Mouse (Mus musculus): ENCODE data around the gene Shkbp1. TPM values are rescaled to one million over a fixed set of nuclear protein-coding genes. Genes with fewer than 3 reads are reported as not detected.

Gene Shkbp1
- total and polyA plus RNA-seq, 3 experiments, result 24.2 to 77.0 TPM; not detected in 1

DNA sequence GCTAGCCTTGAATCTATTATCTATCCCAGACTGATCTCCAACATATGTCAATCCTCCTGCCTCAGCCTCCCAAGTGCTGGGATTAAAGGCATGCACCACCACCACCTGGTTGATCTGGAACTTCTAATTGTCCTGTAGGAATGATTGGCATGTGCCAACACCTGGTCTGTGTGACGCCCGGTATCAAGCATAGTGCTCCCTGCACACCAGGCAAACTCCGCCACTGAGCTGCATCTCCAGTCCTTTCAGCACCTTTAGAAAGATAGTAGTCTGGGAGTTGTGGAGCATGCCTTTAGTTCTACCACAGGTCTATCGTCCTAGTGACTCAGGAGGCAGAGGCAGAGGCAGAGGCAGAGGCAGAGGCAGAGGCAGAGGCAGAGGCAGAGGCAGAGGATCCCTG lies 55.5 kb downstream of the Shkbp1 start:
- H3K9me3 ChIP-seq (replicated peaks; ENCODE audit: insufficient read depth, low read length), result no peaks in the 10 kb centered on the region
- H3K36me3 ChIP-seq (ENCODE audit: control insufficient read depth in 1 of 2, insufficient read depth in 2 of 2, low read length in 2 of 2), result no peaks in the 10 kb centered on the region
- DNase-seq (ENCODE audit: low read depth, low spot score), result no peak
- no peak overlapping the region for H3K27ac ChIP-seq (ENCODE audit: control insufficient read depth, low read depth, low read length)
- no peak for TF ChIP-seq USF2 (IDR thresholded peaks at IDR 0.05; ENCODE audit: borderline replicate concordance in 1 of 2, insufficient read depth in 1 of 2, low read depth in 1 of 2, low read length in 2 of 2)
- TF ChIP-seq GABPA (IDR thresholded peaks at IDR 0.05; ENCODE audit: low read depth, low read length), result no peak
- TF ChIP-seq MXI1 (IDR thresholded peaks at IDR 0.05; ENCODE audit: low read depth, low read length), result no peak
- no peak for TF ChIP-seq NELFE (IDR thresholded peaks at IDR 0.05; ENCODE audit: low read depth, low read length)
- no peak for TF ChIP-seq TCF12 (IDR thresholded peaks at IDR 0.05; ENCODE audit: low read depth, low read length)
- no peak for TF ChIP-seq CTCF (IDR thresholded peaks at IDR 0.05 in 2 of 3, conservative IDR thresholded peaks at IDR 0.05 in 1 of 3; ENCODE audit: control insufficient read depth in 1 of 3, insufficient read depth in 1 of 3, low read depth in 2 of 3, low read length in 3 of 3, poor library complexity in 1 of 3, severe bottlenecking in 1 of 3)
- TF ChIP-seq HCFC1 (IDR thresholded peaks at IDR 0.05; ENCODE audit: low read depth, low read length), result no peak
- TF ChIP-seq NRF1 (IDR thresholded peaks at IDR 0.05; ENCODE audit: insufficient read depth, low read depth, low read length, poor library complexity, severe bottlenecking), result no peak
- no peak for TF ChIP-seq ZKSCAN1 (IDR thresholded peaks at IDR 0.05; ENCODE audit: low read depth, low read length)
- no peak for TF ChIP-seq MYC (IDR thresholded peaks at IDR 0.05; ENCODE audit: low read depth, low read length)
- TF ChIP-seq TBP (IDR thresholded peaks at IDR 0.05; ENCODE audit: low read depth, low read length), result no peak
- no peak for TF ChIP-seq ZNF384 (IDR thresholded peaks at IDR 0.05; ENCODE audit: low read depth, low read length)
- no peak for TF ChIP-seq E2F4 (IDR thresholded peaks at IDR 0.05; ENCODE audit: borderline replicate concordance, low read depth, low read length)
- no peak for TF ChIP-seq KAT2A (conservative IDR thresholded peaks at IDR 0.05; ENCODE audit: low read depth, low read length)
- TF ChIP-seq RAD21 (IDR thresholded peaks at IDR 0.05; ENCODE audit: low read depth, low read length), result no peak
- TF ChIP-seq MAZ (IDR thresholded peaks at IDR 0.05; ENCODE audit: low read depth, low read length), result no peak
- no peak for TF ChIP-seq UBTF (IDR thresholded peaks at IDR 0.05; ENCODE audit: borderline replicate concordance, insufficient read depth, low read depth, low read length)
- TF ChIP-seq ETS1 (IDR thresholded peaks at IDR 0.05; ENCODE audit: low read depth, low read length), result no peak
- TF ChIP-seq MEF2A (IDR thresholded peaks at IDR 0.05; ENCODE audit: extremely low read depth, insufficient replicate concordance, low read depth, low read length, poor library complexity, severe bottlenecking), result no peak
- TF ChIP-seq CHD1 (IDR thresholded peaks at IDR 0.05; ENCODE audit: low read depth, low read length), result no peak
- H3K79me2 ChIP-seq (ENCODE audit: control insufficient read depth, insufficient read depth, low read length, poor library complexity), result no peaks in the 10 kb centered on the region
- no peaks in the 10 kb centered on the region for H3K27me3 ChIP-seq (ENCODE audit: control insufficient read depth in 1 of 2, insufficient read depth in 2 of 2, low read length in 2 of 2)
- H3K4me1 ChIP-seq (ENCODE audit: control insufficient read depth in 1 of 2, insufficient read depth in 2 of 2, low read length in 2 of 2), result no peaks in the 10 kb centered on the region
- H3K9ac ChIP-seq (ENCODE audit: control insufficient read depth, low read depth, low read length, poor library complexity, severe bottlenecking), result no peak overlapping the region
- no peak overlapping the region for H3K4me3 ChIP-seq (ENCODE audit: control insufficient read depth in 1 of 2, insufficient read depth in 1 of 2, low read depth in 2 of 2, low read length in 2 of 2)

DNA sequence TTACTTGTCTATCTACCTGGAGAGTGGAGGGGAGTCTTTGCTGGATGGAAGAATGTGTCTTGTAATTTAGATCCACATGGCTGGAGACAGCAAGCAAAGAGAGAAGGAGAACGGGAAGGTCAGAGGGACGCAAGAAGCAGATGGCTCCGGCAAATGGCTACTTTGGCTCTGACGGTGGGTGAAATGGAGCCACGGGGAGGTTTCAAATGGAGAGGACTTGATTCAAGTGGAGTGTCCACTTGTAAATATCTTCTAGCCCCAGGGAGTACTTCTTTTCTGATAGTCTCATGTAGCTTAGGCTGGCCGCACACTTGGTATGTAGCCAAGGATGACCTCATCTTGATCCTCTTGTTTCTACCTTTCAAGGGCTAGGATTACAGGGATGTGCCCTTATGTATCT lies 57.0 kb downstream of the Shkbp1 start:
- no peaks in the 10 kb centered on the region for H3K27me3 ChIP-seq (ENCODE audit: control insufficient read depth in 1 of 2, insufficient read depth in 2 of 2, low read length in 2 of 2)
- no peak for DNase-seq (ENCODE audit: low read depth, low spot score)
- no peak for TF ChIP-seq JUND (IDR thresholded peaks at IDR 0.05; ENCODE audit: low read depth, low read length)
- no peak for TF ChIP-seq ZMIZ1 (IDR thresholded peaks at IDR 0.05; ENCODE audit: low read depth, low read length)
- TF ChIP-seq MAX (IDR thresholded peaks at IDR 0.05; ENCODE audit: low read length), result no peak
- no peak for TF ChIP-seq RCOR1 (IDR thresholded peaks at IDR 0.05; ENCODE audit: low read depth, low read length)
- no peak for TF ChIP-seq NRF1 (IDR thresholded peaks at IDR 0.05; ENCODE audit: insufficient read depth, low read depth, low read length, poor library complexity, severe bottlenecking)
- TF ChIP-seq ELF1 (IDR thresholded peaks at IDR 0.05; ENCODE audit: low read depth, low read length), result no peak
- no peak for TF ChIP-seq RAD21 (IDR thresholded peaks at IDR 0.05; ENCODE audit: low read depth, low read length)
- TF ChIP-seq NELFE (IDR thresholded peaks at IDR 0.05; ENCODE audit: low read depth, low read length), result no peak
- TF ChIP-seq MXI1 (IDR thresholded peaks at IDR 0.05; ENCODE audit: low read depth, low read length), result no peak
- TF ChIP-seq MEF2A (IDR thresholded peaks at IDR 0.05; ENCODE audit: extremely low read depth, insufficient replicate concordance, low read depth, low read length, poor library complexity, severe bottlenecking), result no peak
- TF ChIP-seq KAT2A (conservative IDR thresholded peaks at IDR 0.05; ENCODE audit: low read depth, low read length), result no peak
- TF ChIP-seq MYB (IDR thresholded peaks at IDR 0.05; ENCODE audit: low read depth, low read length), result no peak
- no peak for TF ChIP-seq UBTF (IDR thresholded peaks at IDR 0.05; ENCODE audit: borderline replicate concordance, insufficient read depth, low read depth, low read length)
- TF ChIP-seq CHD2 (IDR thresholded peaks at IDR 0.05; ENCODE audit: low read length), result no peak
- no peak for TF ChIP-seq CHD1 (IDR thresholded peaks at IDR 0.05; ENCODE audit: low read depth, low read length)
- no peak for TF ChIP-seq USF2 (IDR thresholded peaks at IDR 0.05; ENCODE audit: borderline replicate concordance in 1 of 2, insufficient read depth in 1 of 2, low read depth in 1 of 2, low read length in 2 of 2)
- TF ChIP-seq MAZ (IDR thresholded peaks at IDR 0.05; ENCODE audit: low read depth, low read length), result no peak
- no peak for TF ChIP-seq GATA1 (IDR thresholded peaks at IDR 0.05; ENCODE audit: low read depth, low read length)
- no peak for TF ChIP-seq ZKSCAN1 (IDR thresholded peaks at IDR 0.05; ENCODE audit: low read depth, low read length)
- no peak for TF ChIP-seq TBP (IDR thresholded peaks at IDR 0.05; ENCODE audit: low read depth, low read length)

More for the DNA sequence above, 57.0 kb downstream of the Shkbp1 start:
- H3K4me1 ChIP-seq (ENCODE audit: control insufficient read depth in 1 of 2, insufficient read depth in 2 of 2, low read length in 2 of 2), result no peaks in the 10 kb centered on the region
- H3K4me3 ChIP-seq (ENCODE audit: control insufficient read depth in 1 of 2, insufficient read depth in 1 of 2, low read depth in 2 of 2, low read length in 2 of 2), result no peak overlapping the region
- no peaks in the 10 kb centered on the region for H3K79me2 ChIP-seq (ENCODE audit: control insufficient read depth, insufficient read depth, low read length, poor library complexity)
- H3K9ac ChIP-seq (ENCODE audit: control insufficient read depth, low read depth, low read length, poor library complexity, severe bottlenecking), result no peak overlapping the region
- H3K36me3 ChIP-seq (ENCODE audit: control insufficient read depth in 1 of 2, insufficient read depth in 2 of 2, low read length in 2 of 2), result no peaks in the 10 kb centered on the region
- no peaks in the 10 kb centered on the region for H3K9me3 ChIP-seq (replicated peaks; ENCODE audit: insufficient read depth, low read length)
- no peak overlapping the region for H3K27ac ChIP-seq (ENCODE audit: control insufficient read depth, low read depth, low read length)

All from MEL (cell line).